Mouse (Mus musculus) liver, adult 2 months (tissue): ENCODE measurements around the gene Spag4.

Source experiments
- CTCF ChIP-seq: fragments of 200-500 bp; IDR thresholded peaks from 2 replicates; pipeline ENCODE4 v1.5.1; 2011; ENCODE audit warnings: low read depth, low read length, control low read depth
- POLR2A ChIP-seq: fragments of 200-500 bp; IDR thresholded peaks from 2 replicates; pipeline ENCODE4 v1.6.1; 2011; ENCODE audit warnings: low read length, control low read depth; ENCODE audit not compliant: insufficient read depth; ENCODE audit errors: extremely low read depth

DNA sequence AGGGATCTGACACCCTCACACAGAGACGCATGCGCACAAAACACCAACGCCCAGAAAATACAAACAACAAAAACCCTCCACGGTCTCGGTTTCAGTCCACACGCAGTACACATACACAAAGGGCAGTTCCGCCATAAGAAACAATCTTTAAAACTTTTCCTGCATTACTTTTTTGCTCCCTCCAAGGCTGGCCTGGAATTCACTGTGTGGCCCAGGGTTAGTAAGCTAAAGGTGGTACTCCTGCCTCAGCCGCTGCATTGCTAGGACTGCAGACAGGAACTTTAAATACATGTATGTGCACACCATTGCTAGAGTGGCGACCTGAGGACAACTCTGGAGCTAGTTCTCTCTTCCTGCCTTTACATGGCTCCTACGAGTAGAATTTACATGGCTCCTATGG lies 6.3 kb downstream of the Spag4 start:
- TF ChIP-seq CTCF (no peak), POLR2A (no peak)
